Mouse (Mus musculus) thymus, adult 2 months (tissue): ENCODE results near the gene Btbd8. TPM values are rescaled to one million over a fixed set of nuclear protein-coding genes. Genes with fewer than 3 reads are reported as not detected.

ENCODE experiments used
- DNase-seq: peaks from one replicate; pipeline ENCODE4 v3.0.0; 2021
- H3K27ac ChIP-seq: fragments of 200-500 bp; 2 replicates; pipeline ENCODE4 v1.5.1; 2012; ENCODE audit warnings: low read length, control low read depth; ENCODE audit not compliant: control insufficient read depth, insufficient read depth
- H3K27me3 ChIP-seq: fragments of 200-500 bp; 2 replicates; pipeline ENCODE4 v1.6.1; 2012; ENCODE audit warnings: mild to moderate bottlenecking, low read length, moderate library complexity, mixed read lengths; ENCODE audit not compliant: control insufficient read depth, insufficient read depth
- H3K36me3 ChIP-seq: fragments of 200-500 bp; 2 replicates; pipeline ENCODE4 v1.6.1; 2012; ENCODE audit warnings: mild to moderate bottlenecking, low read length, moderate library complexity; ENCODE audit not compliant: control insufficient read depth, insufficient read depth
- H3K4me1 ChIP-seq: fragments of 200-500 bp; replicated peaks from 2 replicates; pipeline ENCODE4 v1.6.1; 2012; ENCODE audit warnings: low read length; ENCODE audit not compliant: control insufficient read depth, insufficient read depth
- H3K4me3 ChIP-seq: fragments of 200-500 bp; 2 replicates; pipeline ENCODE4 v1.5.1; 2012; ENCODE audit warnings: mild to moderate bottlenecking, low read length, control low read depth, moderate library complexity; ENCODE audit not compliant: control insufficient read depth, insufficient read depth
- CTCF ChIP-seq: fragments of 200-500 bp; IDR thresholded peaks from 2 replicates; pipeline ENCODE4 v1.5.1; 2012; ENCODE audit warnings: mild to moderate bottlenecking, control low read depth, low read length, moderate library complexity, borderline replicate concordance; ENCODE audit not compliant: control insufficient read depth, poor library complexity, insufficient read depth; ENCODE audit errors: extremely low read depth
- POLR2A ChIP-seq: fragments of 200-500 bp; IDR thresholded peaks from 2 replicates; pipeline ENCODE4 v1.6.1; 2012; ENCODE audit warnings: mild to moderate bottlenecking, low read length, control low read depth, moderate library complexity; ENCODE audit not compliant: control insufficient read depth, poor library complexity, insufficient read depth; ENCODE audit errors: extremely low read depth
- WGBS: fragments of 180-500 bp; shearing (Covaris S2); methylation state at CpG from one replicate; pipeline ENCODE4 v1.1.7; 2018; 5-methylcytosine and 5-hydroxymethylcytosine counted together
- polyA plus RNA-seq: library from polyadenylated mRNA; depleted of rRNA; stranded (reverse); fragments of >200 nt; gene quantifications from 2 replicates; pipeline ENCODE4 v1.2.3, GENCODE M21; 2012

Btbd8 gene
- polyA plus RNA-seq, 1 experiment = 4.7 TPM

DNA sequence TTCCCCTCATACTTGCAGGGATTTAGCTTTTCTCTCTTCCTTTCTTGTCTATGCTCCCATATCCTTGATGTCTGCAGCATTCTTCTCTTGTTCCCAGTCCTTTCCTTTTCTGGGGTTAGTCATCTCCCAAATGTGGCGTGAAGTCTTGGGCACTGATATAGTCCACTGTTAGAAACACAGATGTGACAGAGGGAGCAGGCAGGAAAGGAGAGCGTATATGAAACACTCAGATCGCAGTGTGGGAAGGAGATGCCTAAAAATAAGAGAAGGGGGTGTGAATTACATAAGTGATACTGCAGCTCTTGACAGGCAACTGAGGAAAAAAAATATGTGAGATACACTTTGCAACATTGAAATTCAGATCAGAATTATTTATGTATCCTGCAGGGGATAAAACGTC is 32.4 kb upstream of the Btbd8 start:
- TF ChIP-seq CTCF = no peak
- no peak for TF ChIP-seq POLR2A
- Histone ChIP-seq H3K36me3 (no peaks in the 10 kb centered on the region), H3K27ac (no peak overlapping the region), H3K4me1 (peaks cover 13% of the 10 kb centered on the region; the same call in 1 of the 2 replicates), H3K27me3 (peaks cover 4% of the 10 kb centered on the region; the same call in 1 of the 2 replicates), H3K4me3 (no peak overlapping the region)
- 99% methylated on average over 4 of the region's 4 CpGs for WGBS
- DNase-seq = no peak

DNA sequence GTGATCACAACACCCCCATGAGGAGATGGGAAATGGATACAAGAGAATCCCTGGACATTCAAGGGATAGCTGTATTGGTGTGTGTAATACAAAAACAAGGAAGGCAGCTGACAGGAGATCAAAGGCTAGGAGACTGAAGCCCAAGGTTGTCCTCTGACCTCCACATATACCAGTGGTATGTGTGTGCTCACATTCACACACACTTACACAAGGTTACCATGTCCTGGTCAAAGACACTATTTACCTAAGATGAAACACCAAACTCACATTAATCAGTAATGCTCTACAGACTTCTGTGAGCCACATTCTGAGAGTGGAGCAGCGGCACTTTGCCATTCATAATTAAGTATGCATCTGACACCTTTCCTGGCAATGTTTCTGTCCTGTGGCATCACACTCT is 27.5 kb upstream of the Btbd8 start:
- no peak for TF ChIP-seq CTCF
- Histone ChIP-seq H3K36me3 (no peaks in the 10 kb centered on the region), H3K27ac (no peak overlapping the region), H3K4me1 (no peaks in the 10 kb centered on the region), H3K27me3 (no peaks in the 10 kb centered on the region), H3K4me3 (no peak overlapping the region)
- no peak for DNase-seq
- 95% methylated on average over 1 of the region's 1 CpGs for WGBS

DNA sequence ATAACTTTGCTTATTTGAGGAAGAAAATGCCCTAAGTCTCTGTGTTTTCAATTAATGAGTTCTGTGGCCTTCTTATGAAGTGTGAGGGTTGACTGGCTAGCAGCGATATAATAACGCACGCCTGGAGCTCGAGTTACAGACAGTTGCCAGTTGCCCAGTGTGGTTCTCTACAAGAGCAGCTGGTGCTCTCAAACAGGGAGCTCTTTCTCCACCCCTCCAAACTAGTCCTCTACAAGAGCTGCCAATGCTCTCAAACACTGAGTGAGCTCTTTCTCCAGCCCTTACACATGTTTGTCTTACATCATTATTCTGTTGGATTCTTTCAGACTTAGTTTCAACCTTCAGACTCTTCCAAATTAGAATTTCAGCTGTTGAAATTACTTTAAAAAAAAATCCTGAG is 26.5 kb upstream of the Btbd8 start:
- no peak overlapping the region for H3K27ac ChIP-seq
- no peaks in the 10 kb centered on the region for H3K4me1 ChIP-seq
- H3K36me3 ChIP-seq = no peaks in the 10 kb centered on the region
- no peak for DNase-seq
- TF ChIP-seq CTCF = no peak
- TF ChIP-seq POLR2A = no peak
- WGBS = 89% methylated on average over 4 of the region's 4 CpGs
- no peaks in the 10 kb centered on the region for H3K27me3 ChIP-seq
- no peak overlapping the region for H3K4me3 ChIP-seq

DNA sequence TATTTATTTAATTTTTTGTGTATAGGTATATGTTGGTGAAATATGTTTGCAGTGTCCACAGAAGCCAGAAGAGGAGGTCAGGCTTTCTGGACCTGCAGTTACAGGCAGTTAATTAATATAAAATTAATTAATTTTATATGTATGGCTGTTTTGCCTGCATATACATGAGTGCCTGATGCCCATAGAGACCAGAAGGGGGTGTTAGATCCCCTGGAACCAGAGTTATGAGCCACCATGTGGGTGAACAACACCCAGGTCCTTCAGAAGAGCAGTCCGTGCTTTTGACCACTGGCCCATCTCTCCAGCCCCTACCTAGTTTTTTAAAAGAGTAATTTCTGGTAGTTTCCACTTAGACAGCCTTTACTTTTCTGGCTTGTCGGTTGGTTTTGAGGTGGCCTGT is 25.5 kb upstream of the Btbd8 start:
- no peak overlapping the region for H3K27ac ChIP-seq
- no peaks in the 10 kb centered on the region for H3K4me1 ChIP-seq
- H3K27me3 ChIP-seq = no peaks in the 10 kb centered on the region
- TF ChIP-seq POLR2A (no peak), CTCF (no peak)
- no peak overlapping the region for H3K4me3 ChIP-seq
- WGBS = 91% methylated on average over 2 of the region's 2 CpGs
- H3K36me3 ChIP-seq = no peaks in the 10 kb centered on the region
- DNase-seq = no peak

DNA sequence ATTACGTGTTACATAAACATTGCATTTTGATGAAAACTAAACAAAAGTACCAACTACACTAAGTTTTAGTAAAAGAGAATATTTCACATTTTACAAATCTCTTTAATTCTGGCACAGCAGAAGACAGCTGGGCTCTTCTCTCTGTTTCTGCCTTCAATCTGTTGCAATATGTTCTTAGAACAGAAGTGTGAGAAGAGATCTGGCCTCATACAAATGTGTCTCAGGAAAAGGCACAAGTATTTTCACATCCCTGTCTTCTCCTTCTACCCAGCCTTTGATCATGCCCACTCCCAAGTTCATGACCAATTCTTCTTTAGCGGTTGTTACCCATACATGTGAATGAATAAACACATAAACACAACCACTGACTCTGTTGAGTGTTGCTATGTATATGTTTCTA is 22.7 kb upstream of the Btbd8 start:
- DNase-seq = no peak
- 98% methylated on average over 2 of the region's 2 CpGs for WGBS
- H3K4me1 ChIP-seq = no peaks in the 10 kb centered on the region
- H3K27ac ChIP-seq = no peak overlapping the region
- TF ChIP-seq POLR2A (no peak), CTCF (no peak)
- H3K4me3 ChIP-seq = no peak overlapping the region
- H3K36me3 ChIP-seq = no peaks in the 10 kb centered on the region
- no peaks in the 10 kb centered on the region for H3K27me3 ChIP-seq

DNA sequence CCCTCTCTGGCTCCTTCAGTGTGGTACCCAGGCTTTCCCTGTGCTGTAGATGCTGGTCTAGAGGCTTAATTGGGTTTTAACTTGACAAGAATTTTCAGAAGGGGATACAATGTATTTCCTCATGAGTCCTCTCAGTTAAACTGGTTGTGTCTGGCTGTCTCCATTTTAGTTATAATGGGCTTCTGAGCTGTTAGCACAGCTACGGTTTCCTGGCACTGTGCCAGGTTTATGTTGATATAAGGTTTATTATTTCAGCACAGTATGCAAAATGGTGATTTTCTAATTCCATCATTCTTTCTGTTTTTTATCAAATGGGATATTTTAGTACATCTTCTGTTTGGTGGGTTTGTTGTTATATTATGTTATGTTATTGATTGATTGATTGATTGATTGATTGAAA is 16.1 kb upstream of the Btbd8 start:
- TF ChIP-seq POLR2A (no peak), CTCF (no peak)
- 55% methylated on average over 1 of the region's 1 CpGs for WGBS
- no peaks in the 10 kb centered on the region for H3K4me1 ChIP-seq
- DNase-seq = no peak
- H3K4me3 ChIP-seq = no peak overlapping the region
- no peaks in the 10 kb centered on the region for H3K27me3 ChIP-seq
- H3K27ac ChIP-seq = no peak overlapping the region
- no peaks in the 10 kb centered on the region for H3K36me3 ChIP-seq

DNA sequence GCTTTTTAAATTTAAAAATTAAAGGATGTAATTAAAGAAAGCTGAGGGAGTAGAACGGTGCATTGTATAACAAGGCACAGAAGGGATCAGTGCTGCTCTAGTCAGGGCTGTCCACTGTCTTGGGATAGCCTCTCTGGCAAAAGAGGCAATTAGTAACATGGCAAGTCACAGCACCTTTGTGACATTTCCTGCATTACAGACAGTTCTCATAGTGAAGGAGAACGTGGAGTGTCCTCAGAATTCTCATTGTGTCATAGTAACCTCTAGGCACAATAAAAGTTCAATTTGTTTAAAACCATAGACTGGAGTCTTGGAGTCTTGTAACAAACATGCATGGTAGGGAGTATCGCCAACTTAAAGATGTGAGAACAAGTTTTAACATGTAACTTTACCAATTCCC is 6.5 kb upstream of the Btbd8 start, which contains the start of gene Lpcat2b:
Lpcat2b (plus strand) TSS at position 301 of the 400 bp plus-strand sequence.
- Histone ChIP-seq H3K27ac (no peak within 1 kb of the TSS), H3K36me3 (no peaks in the 10 kb centered on the region), H3K4me1 (no peaks in the 10 kb centered on the region), H3K27me3 (no peaks in the 10 kb centered on the region), H3K4me3 (no peak within 1 kb of the TSS)
- no peak for DNase-seq
- 85% methylated on average over 3 of the region's 3 CpGs for WGBS
- TF ChIP-seq CTCF = no peak
- no peak for TF ChIP-seq POLR2A
